Mouse (Mus musculus) testis, adult 2 months (tissue): Measurements from ENCODE around the gene Kif6.

ENCODE experiments used
- CTCF ChIP-seq: fragments of 200-500 bp; IDR thresholded peaks from 2 replicates; pipeline ENCODE4 v1.5.1; 2012; ENCODE audit warnings: low read depth, mild to moderate bottlenecking, inconsistent platforms, low read length, moderate library complexity; ENCODE audit not compliant: control insufficient read depth, insufficient read depth, insufficient replicate concordance
- POLR2A ChIP-seq: fragments of 200-500 bp; IDR thresholded peaks from 2 replicates; pipeline ENCODE4 v1.6.1; 2012; ENCODE audit warnings: low read depth, mild to moderate bottlenecking, inconsistent platforms, low read length, moderate library complexity; ENCODE audit not compliant: control insufficient read depth

DNA sequence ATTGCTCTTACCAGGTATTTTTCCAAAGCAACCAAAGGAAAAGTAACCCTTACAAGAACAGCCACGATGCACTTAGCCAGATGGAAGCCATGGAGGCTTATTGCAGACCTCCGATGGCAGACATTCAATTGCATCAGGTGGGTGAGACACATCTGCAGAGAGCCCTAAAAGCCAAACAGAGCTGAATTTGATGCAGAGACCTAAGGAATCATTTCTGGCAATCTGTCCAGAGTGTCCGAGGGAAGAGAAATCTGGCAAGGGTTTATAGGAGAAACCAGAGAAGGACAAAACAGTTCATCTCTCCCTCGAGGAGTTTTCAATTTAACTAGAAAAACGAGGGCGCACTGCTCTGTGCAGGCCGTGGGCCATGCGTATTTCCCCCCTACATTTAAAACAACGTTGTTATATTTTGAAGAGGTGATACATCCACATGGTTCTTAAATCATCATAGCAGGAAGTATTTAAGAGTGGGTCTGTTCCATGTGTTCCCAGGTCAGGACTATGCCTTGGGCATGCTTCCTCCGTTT lies 177.3 kb downstream of the Kif6 start:
- TF ChIP-seq POLR2A: no peak
- TF ChIP-seq CTCF: no peak
